Mouse (Mus musculus) myocyte (in vitro differentiated cells): ENCODE data around the gene Trappc10. TPM values are rescaled to one million over a fixed set of nuclear protein-coding genes. Genes with fewer than 3 reads are reported as not detected.
"Not testable (repeated sequence)": the region's sequence is repeated elsewhere in the genome, so short reads cannot be mapped to it uniquely, and the experiment has no call there.

Experiments
- H3K27me3 ChIP-seq: one replicate; pipeline ENCODE4 v1.6.1; 2011; ENCODE audit not compliant: control insufficient read depth, insufficient read depth, insufficient read length
- H3K36me3 ChIP-seq: one replicate; pipeline ENCODE4 v1.6.1; 2011; ENCODE audit not compliant: control insufficient read depth, insufficient read depth
- H3K4me2 ChIP-seq: one replicate; pipeline ENCODE4 v1.6.1; 2011; ENCODE audit warnings: low read depth, control low read depth
- H3K4me3 ChIP-seq: one replicate; pipeline ENCODE4 v1.5.1; 2011; ENCODE audit warnings: mild to moderate bottlenecking, control low read depth, moderate library complexity
- H3K79me2 ChIP-seq: one replicate; pipeline ENCODE4 v1.6.1; 2011; ENCODE audit not compliant: control insufficient read depth, insufficient read depth
- H3ac ChIP-seq: one replicate; pipeline ENCODE4 v1.6.1; 2011; ENCODE audit not compliant: control insufficient read depth, insufficient read length
- CEBPB ChIP-seq: IDR thresholded peaks from 2 replicates; pipeline ENCODE4 v1.6.1; 2011; ENCODE audit warnings: mild to moderate bottlenecking, moderate library complexity; ENCODE audit not compliant: poor library complexity, insufficient read depth, severe bottlenecking
- E2F4 ChIP-seq: IDR thresholded peaks from one replicate; pipeline ENCODE4 v1.6.1; 2011; ENCODE audit warnings: mild to moderate bottlenecking, control low read depth, moderate library complexity; ENCODE audit not compliant: insufficient read depth
- MAX ChIP-seq: IDR thresholded peaks from one replicate; pipeline ENCODE4 v1.6.1; 2011; ENCODE audit warnings: low read depth, mild to moderate bottlenecking, control low read depth
- MYOD1 ChIP-seq, 3 experiments: IDR thresholded peaks; one replicate each; pipeline ENCODE4 v1.6.1; 2011; ENCODE audit warnings: control low read depth in 2 of 3, low read depth in 2 of 3, mild to moderate bottlenecking in 2 of 3, moderate library complexity in 1 of 3; ENCODE audit not compliant: insufficient read length in 2 of 3, control insufficient read depth in 1 of 3
- MYOG ChIP-seq, 3 experiments: IDR thresholded peaks; one replicate each; pipeline ENCODE4 v1.6.1; 2011; ENCODE audit warnings: control low read depth in 2 of 3, low read depth in 2 of 3, mild to moderate bottlenecking in 2 of 3; ENCODE audit not compliant: insufficient read length in 2 of 3, control insufficient read depth in 1 of 3, insufficient read depth in 1 of 3
- POLR2A ChIP-seq: IDR thresholded peaks from one replicate; pipeline ENCODE4 v1.6.1; 2011; ENCODE audit warnings: low read depth, mild to moderate bottlenecking, control low read depth, moderate library complexity; ENCODE audit not compliant: insufficient read length
- POLR2AphosphoS2 ChIP-seq: IDR thresholded peaks from one replicate; pipeline ENCODE4 v1.6.1; 2011; ENCODE audit warnings: low read depth, control low read depth; ENCODE audit not compliant: insufficient read length
- REST ChIP-seq: IDR thresholded peaks from one replicate; pipeline ENCODE4 v1.6.1; 2011; ENCODE audit warnings: mild to moderate bottlenecking, control low read depth, moderate library complexity; ENCODE audit not compliant: insufficient read depth, insufficient read length
- SRF ChIP-seq: IDR thresholded peaks from one replicate; pipeline ENCODE4 v1.6.1; 2011; ENCODE audit warnings: low read depth; ENCODE audit not compliant: control insufficient read depth, insufficient read length
- TCF12 ChIP-seq: IDR thresholded peaks from one replicate; pipeline ENCODE4 v1.6.1; 2011; ENCODE audit warnings: mild to moderate bottlenecking, control low read depth; ENCODE audit not compliant: poor library complexity, insufficient read depth, severe bottlenecking
- TCF3 ChIP-seq: IDR thresholded peaks from one replicate; pipeline ENCODE4 v1.6.1; 2011; ENCODE audit warnings: low read depth, control low read depth; ENCODE audit not compliant: insufficient read length
- USF1 ChIP-seq: IDR thresholded peaks from one replicate; pipeline ENCODE4 v1.6.1; 2011; ENCODE audit warnings: low read depth, mild to moderate bottlenecking, control low read depth, moderate library complexity
- polyA plus RNA-seq: library from polyadenylated mRNA; unstranded; fragments of >200 nt; fragmentation: generic; extraction: Trizol; gene quantifications from one replicate; pipeline ENCODE4 v1.2.1, GENCODE M21; 2012; ENCODE audit warnings: missing spikeins

Trappc10 gene
- polyA plus RNA-seq, 1 experiment = 24.6 TPM

DNA sequence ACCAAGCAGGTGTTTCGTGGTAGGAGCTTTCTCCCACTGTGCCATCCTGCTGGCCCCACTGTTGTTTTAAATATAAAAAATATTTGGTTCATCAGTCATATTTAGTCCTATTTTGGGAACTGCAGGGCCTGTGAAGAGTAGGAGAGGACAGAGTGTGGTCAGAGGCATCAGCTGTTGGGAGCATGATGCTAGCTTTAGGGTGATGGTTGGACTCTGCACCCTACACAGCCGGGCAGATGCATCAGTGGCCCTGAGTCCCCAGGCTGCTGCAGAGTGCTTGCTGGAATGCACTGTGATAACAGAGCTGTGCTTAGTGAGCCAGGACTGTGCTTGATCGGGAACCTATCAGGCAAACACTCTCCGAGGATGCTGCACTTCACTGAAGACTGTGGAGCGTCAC is 51.5 kb downstream of the Trappc10 start:
- H3K27me3 ChIP-seq = no peaks in the 10 kb centered on the region
- peak; percentile 24 to 86 (median 59) for TF ChIP-seq MYOG (IDR thresholded peaks at IDR 0.05; ENCODE audit: control insufficient read depth in 1 of 3, insufficient read depth in 1 of 3, insufficient read length in 2 of 3, low read depth in 2 of 3)
- peak in 1 of 3 experiments; percentile 75 for TF ChIP-seq MYOD1 (IDR thresholded peaks at IDR 0.05; ENCODE audit: control insufficient read depth in 1 of 3, insufficient read length in 2 of 3, low read depth in 2 of 3)
- TF ChIP-seq POLR2A = no peak
- no peak overlapping the region for H3K4me2 ChIP-seq
- no peak overlapping the region for H3K4me3 ChIP-seq
- peaks cover 26% of the 10 kb centered on the region for H3K36me3 ChIP-seq
- no peaks in the 10 kb centered on the region for H3K79me2 ChIP-seq
- no peak overlapping the region for H3ac ChIP-seq

DNA sequence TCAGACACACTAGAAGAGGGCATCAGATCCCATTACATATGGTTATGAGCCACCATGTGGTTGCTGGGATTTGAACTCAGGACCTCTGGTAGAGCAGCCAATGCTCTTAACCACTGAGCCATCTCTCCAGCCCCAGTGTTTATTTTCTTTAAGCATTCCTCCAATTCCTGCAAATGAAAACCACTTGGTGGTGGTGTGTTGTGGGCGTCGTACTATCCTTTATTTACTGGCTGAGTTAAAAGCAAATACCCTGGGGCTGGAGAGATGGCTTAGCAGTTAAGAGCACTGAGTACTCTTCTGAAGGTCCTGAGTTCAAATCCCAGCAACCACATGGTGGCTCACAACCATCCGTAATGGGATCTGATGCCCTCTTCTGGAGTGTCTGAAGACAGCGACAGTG is 58.4 kb downstream of the Trappc10 start:
- H3K4me3 ChIP-seq, H3ac ChIP-seq, H3K27me3 ChIP-seq, H3K36me3 ChIP-seq, H3K4me2 ChIP-seq: not testable (repeated sequence)
- H3K79me2 ChIP-seq = peaks cover 17% of the 10 kb centered on the region

DNA sequence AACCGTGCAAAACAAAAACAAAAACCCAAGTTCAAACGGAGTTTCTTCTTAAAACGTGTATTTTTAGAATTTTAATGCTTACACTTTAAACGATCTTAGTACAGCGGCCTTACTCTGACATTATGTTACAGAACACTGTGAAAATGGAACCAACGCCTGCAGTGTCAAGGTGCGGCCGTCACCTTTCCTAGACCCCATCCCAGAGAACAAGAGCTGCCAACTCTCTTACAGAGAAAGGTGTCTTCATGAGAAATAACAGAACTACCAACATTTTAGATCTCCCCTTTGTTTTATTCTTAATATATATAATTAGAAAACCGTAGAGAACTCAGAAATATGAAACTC is 59.1 kb downstream of the Trappc10 start:
- no peak for TF ChIP-seq USF1
- no peak for TF ChIP-seq MAX
- TF ChIP-seq MYOG (IDR thresholded peaks at IDR 0.05; ENCODE audit: control insufficient read depth in 1 of 3, insufficient read depth in 1 of 3, insufficient read length in 2 of 3, low read depth in 2 of 3) = no peak
- no peak for TF ChIP-seq MYOD1 (IDR thresholded peaks at IDR 0.05; ENCODE audit: control insufficient read depth in 1 of 3, insufficient read length in 2 of 3, low read depth in 2 of 3)
- H3K79me2 ChIP-seq = peaks cover 17% of the 10 kb centered on the region
- H3K4me3 ChIP-seq = peak overlapping the region; percentile 95
- H3K4me2 ChIP-seq = peak overlapping the region; percentile 97
- peaks cover 6% of the 10 kb centered on the region for H3K36me3 ChIP-seq
- H3K27me3 ChIP-seq = no peaks in the 10 kb centered on the region
- H3ac ChIP-seq = peak overlapping the region; percentile 2

DNA sequence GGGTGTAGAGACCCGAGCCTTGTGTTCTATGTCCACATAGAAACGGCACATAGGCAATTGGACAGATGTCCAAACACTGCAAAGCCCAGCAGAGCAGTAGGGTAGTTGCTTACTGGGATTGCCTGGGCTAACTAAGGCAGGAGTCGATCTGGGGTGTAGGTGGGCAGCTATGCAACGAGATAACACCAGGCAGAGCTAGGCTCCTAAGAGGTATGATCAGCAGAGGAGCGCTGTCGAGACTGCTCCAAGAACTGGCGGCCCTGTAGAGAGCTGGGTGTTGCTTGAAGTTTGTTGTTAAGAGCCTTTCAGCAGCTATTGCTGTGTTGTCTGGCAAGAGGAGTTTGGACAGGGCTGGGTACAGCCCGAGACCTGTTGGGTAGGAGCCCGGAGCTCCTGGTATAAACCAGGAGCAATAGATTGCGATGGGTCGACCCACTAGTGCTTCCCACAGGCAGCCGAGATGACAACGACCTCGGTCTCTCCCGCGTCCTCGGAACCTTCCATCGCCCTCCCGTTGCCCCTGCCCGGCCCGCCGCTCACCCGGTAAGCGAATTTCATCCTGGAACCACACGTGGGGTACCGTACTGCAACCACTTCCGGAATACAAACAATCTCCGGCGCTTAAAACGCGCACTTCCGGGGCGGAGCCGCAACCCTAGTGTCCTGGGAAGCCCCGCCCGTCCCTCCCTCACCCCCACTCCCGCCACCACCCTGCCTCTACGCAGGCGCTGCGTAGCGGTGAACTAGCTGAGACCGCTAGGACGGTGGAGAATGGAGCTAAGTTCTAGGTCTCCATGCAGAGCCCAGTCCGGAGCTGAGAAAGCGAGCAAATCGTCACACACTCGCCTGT is 59.7 kb downstream of the Trappc10 start, which contains the start of gene Pwp2:
Pwp2 (minus strand) TSS at position 619 of the 850 bp plus-strand sequence.
- Histone ChIP-seq H3K79me2 (peaks cover 17% of the 10 kb centered on the region), H3K4me2 (peak within 1 kb of the TSS; percentile 99), H3K27me3 (no peaks in the 10 kb centered on the region), H3K4me3 (peak within 1 kb of the TSS; percentile 95), H3ac (peak within 1 kb of the TSS; percentile 2), H3K36me3 (peaks cover 6% of the 10 kb centered on the region)
- TF ChIP-seq MYOG (IDR thresholded peaks at IDR 0.05; ENCODE audit: control insufficient read depth in 1 of 3, insufficient read depth in 1 of 3, insufficient read length in 2 of 3, low read depth in 2 of 3) (no peak), CEBPB (no peak), MAX (peak; percentile 69), TCF3 (no peak), POLR2A (peak; percentile 81), TCF12 (no peak), REST (no peak), USF1 (peak; percentile 25), POLR2AphosphoS2 (peak; percentile 70), E2F4 (no peak)

DNA sequence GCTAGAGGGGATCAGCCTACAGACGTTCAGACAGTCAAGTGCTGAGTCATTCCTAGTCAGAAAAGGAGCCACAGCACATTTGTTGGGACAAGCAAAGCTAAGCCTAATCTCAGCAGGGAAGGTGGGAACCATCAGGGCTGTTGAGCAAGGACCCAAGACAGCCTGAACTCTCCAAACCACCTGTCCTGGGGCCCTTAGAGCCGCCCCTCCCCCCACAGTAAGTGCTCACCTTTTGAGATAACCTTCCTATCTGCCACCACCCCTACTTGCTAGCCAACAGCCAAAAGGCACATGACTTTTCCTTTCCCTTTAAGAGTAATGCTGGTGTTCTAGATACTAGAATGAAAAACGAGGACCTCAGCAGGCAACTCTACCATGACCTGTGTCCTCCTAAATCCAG is 60.9 kb downstream of the Trappc10 start:
- peak overlapping the region; percentile 95 for H3K4me3 ChIP-seq
- peak overlapping the region; percentile 99 for H3K4me2 ChIP-seq

DNA sequence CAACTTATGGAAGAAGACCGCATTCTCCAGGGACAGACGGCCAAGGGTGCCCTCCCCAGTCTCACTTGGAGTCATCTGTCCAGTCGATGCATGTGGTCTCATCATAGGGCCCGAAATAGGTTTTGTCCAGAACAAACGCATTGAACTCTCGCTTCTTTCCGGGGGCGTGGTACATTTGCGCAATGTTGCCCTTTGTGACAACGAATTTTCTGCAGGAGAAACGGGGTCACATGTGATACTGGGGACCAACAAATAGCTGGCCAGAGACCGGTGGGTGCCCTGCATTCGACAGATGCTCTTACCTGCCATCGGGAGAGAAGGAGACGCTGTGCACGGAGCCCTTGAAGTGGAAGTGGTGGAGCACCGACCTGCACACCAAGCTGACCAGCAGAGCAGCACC is 62.1 kb downstream of the Trappc10 start:
- no peak overlapping the region for H3ac ChIP-seq
- no peaks in the 10 kb centered on the region for H3K27me3 ChIP-seq
- TF ChIP-seq MYOG (IDR thresholded peaks at IDR 0.05; ENCODE audit: control insufficient read depth in 1 of 3, insufficient read depth in 1 of 3, insufficient read length in 2 of 3, low read depth in 2 of 3) (no peak), TCF12 (no peak), POLR2AphosphoS2 (no peak), TCF3 (no peak), REST (no peak), MYOD1 (IDR thresholded peaks at IDR 0.05; ENCODE audit: control insufficient read depth in 1 of 3, insufficient read length in 2 of 3, low read depth in 2 of 3) (no peak), USF1 (no peak), POLR2A (no peak), E2F4 (no peak), CEBPB (no peak), SRF (no peak), MAX (no peak)
- no peak overlapping the region for H3K4me3 ChIP-seq
- H3K79me2 ChIP-seq = peaks cover 17% of the 10 kb centered on the region
- no peaks in the 10 kb centered on the region for H3K36me3 ChIP-seq
- H3K4me2 ChIP-seq = no peak overlapping the region

More for the DNA sequence above, 60.9 kb downstream of the Trappc10 start:
- no peak overlapping the region for H3ac ChIP-seq
- H3K36me3 ChIP-seq = no peaks in the 10 kb centered on the region
- no peaks in the 10 kb centered on the region for H3K27me3 ChIP-seq
- TF ChIP-seq TCF12 = no peak
- TF ChIP-seq MYOG (IDR thresholded peaks at IDR 0.05; ENCODE audit: control insufficient read depth in 1 of 3, insufficient read depth in 1 of 3, insufficient read length in 2 of 3, low read depth in 2 of 3) = no peak
- H3K79me2 ChIP-seq = peaks cover 17% of the 10 kb centered on the region
